Mouse (Mus musculus): ENCODE data around the gene Fxr2.

GRCm38 (mm10) chr11:69687061-69687460 is 54.3 kb downstream of the Fxr2 start:
- TF ChIP-seq GATA1 (IDR thresholded peaks at IDR 0.05; ENCODE audit: low read length) (no peak), TAL1 (IDR thresholded peaks at IDR 0.05; ENCODE audit: low read length) (no peak)
